Mouse (Mus musculus) adrenal gland, postnatal 25 days (tissue): ENCODE measurements around the gene Adgrl3. TPM values are rescaled to one million over a fixed set of nuclear protein-coding genes. Genes with fewer than 3 reads are reported as not detected.

Source experiments
- DNase-seq: peaks from one replicate; pipeline ENCODE4 v3.0.0; 2021; ENCODE audit warnings: mixed read lengths
- total RNA-seq: library from RNA; stranded (reverse); gene quantifications from 2 replicates; pipeline ENCODE4 v1.2.3, GENCODE M21; 2021

Gene Adgrl3
- total RNA-seq, 1 experiment from 2014 or later = 5.7 TPM

GRCm38 (mm10) chr5:81248724-81249123, 228.8 kb downstream of the Adgrl3 start:
- no peak for DNase-seq

GRCm38 (mm10) chr5:81256091-81256490, 236.2 kb downstream of the Adgrl3 start:
- DNase-seq = no peak

- DNase-seq = no peak
Measured at GRCm38 (mm10) chr5:81269689-81270088, 249.8 kb downstream of the Adgrl3 start.

GRCm38 (mm10) chr5:81275346-81276047, 255.6 kb downstream of the Adgrl3 start:
- no peak for DNase-seq

GRCm38 (mm10) chr5:81279246-81279645, 259.3 kb downstream of the Adgrl3 start:
- DNase-seq = no peak

GRCm38 (mm10) chr5:81285643-81286042, 265.7 kb downstream of the Adgrl3 start:
- no peak for DNase-seq

- DNase-seq = no peak
Measured at GRCm38 (mm10) chr5:81301874-81302273, 281.9 kb downstream of the Adgrl3 start.

GRCm38 (mm10) chr5:81317406-81318112, 297.6 kb downstream of the Adgrl3 start:
- DNase-seq = no peak

GRCm38 (mm10) chr5:81321276-81321934, 301.5 kb downstream of the Adgrl3 start:
- no peak for DNase-seq

GRCm38 (mm10) chr5:81322064-81322463, 302.1 kb downstream of the Adgrl3 start:
- no peak for DNase-seq

GRCm38 (mm10) chr5:81326916-81327315, 307.0 kb downstream of the Adgrl3 start:
- DNase-seq = no peak

GRCm38 (mm10) chr5:81327392-81327791, 307.5 kb downstream of the Adgrl3 start:
- no peak for DNase-seq

- DNase-seq = no peak
Measured at GRCm38 (mm10) chr5:81329571-81329971, 309.6 kb downstream of the Adgrl3 start.

GRCm38 (mm10) chr5:81344330-81344729, 324.4 kb downstream of the Adgrl3 start:
- DNase-seq = no peak

GRCm38 (mm10) chr5:81345096-81345435, 325.1 kb downstream of the Adgrl3 start:
- DNase-seq = no peak

GRCm38 (mm10) chr5:81345436-81346131, 325.6 kb downstream of the Adgrl3 start:
- DNase-seq = no peak

- DNase-seq = no peak
Measured at GRCm38 (mm10) chr5:81347571-81347970, 327.6 kb downstream of the Adgrl3 start.

GRCm38 (mm10) chr5:81359560-81359959, 339.6 kb downstream of the Adgrl3 start:
- DNase-seq = no peak

- DNase-seq = peak; percentile 4
Measured at GRCm38 (mm10) chr5:81364198-81364643, 344.3 kb downstream of the Adgrl3 start.

GRCm38 (mm10) chr5:81365250-81365649, 345.3 kb downstream of the Adgrl3 start:
- no peak for DNase-seq

GRCm38 (mm10) chr5:81370126-81370850, 350.4 kb downstream of the Adgrl3 start:
- DNase-seq = no peak

GRCm38 (mm10) chr5:81375992-81376391, 356.1 kb downstream of the Adgrl3 start:
- DNase-seq = no peak
